Mouse (Mus musculus): Measurements from ENCODE around the gene Onecut1. TPM values are rescaled to one million over a fixed set of nuclear protein-coding genes. Genes with fewer than 3 reads are reported as not detected.

Onecut1 gene
- polyA plus RNA-seq, 1 experiment from 2014 or later = 9.1 TPM

DNA sequence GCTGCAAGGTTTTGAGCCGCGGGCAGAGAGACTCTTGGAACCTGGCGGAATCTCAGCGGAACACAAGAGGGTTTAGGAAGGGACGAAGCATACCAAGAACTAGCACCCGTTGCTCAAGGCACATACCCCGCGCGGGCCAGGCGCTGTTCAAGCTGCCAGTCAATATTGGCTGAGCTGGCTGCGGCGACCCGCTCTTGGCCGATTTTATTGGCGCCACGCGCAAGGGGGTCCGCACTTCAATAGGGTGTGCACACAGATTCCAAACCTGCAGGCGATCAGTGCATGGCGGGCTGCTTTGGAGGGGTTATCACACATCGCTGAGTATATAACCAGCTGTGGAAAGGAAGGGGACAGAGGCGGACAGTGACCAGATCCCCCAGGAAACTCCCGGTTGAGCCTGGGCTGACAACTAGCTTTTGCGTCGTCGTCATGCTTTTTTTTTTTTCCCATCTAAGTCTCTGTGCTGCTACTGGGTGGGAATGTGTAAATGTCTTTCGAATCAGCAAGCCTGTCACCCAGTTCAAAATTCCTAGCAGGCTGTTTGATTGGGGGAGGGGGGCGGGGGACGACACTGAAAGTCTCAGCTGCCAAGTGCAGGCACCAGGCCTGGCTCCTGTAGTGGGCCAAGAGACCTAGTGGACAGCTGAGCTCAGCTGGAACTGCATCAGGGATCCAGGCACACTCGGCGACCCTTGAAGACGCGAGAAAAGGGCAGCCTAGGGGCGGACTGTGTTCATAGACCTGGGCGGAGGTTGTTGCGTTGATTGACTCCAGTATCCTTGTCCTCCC lies 2.1 kb downstream of the Onecut1 start:
- Histone ChIP-seq H3K4me2 (ENCODE audit: low read depth, low read length) (peak overlapping the region; percentile 66), H3K36me3 (replicated peaks; ENCODE audit: insufficient read depth, low read length) (no peaks in the 10 kb centered on the region; the same call in 1 of the 2 replicates), H3K9me3 (ENCODE audit: low read length) (no peaks in the 10 kb centered on the region), H3K4me1 (ENCODE audit: insufficient read depth) (0 out of 2 replicates have a peak, but pooled peaks cover 4% of the 10 kb centered on the region), H3K27me3 (ENCODE audit: insufficient read depth, low read length) (peaks cover 87% of the 10 kb centered on the region), H3K27ac (ENCODE audit: low read depth) (peak overlapping the region; percentile 76), H3K9ac (replicated peaks) (peak overlapping the region; percentile 74), H3K4me3 (ENCODE audit: low read depth, low read length) (peak overlapping the region; percentile 60)
- ATAC-seq (0 out of 2 replicates have a peak, but pooled peaks have one; percentile 3), DNase-seq (peak; percentile 31)
- TF ChIP-seq EP300 (IDR thresholded peaks at IDR 0.05; ENCODE audit: low read depth) (no peak), CTCF (IDR thresholded peaks at IDR 0.05; ENCODE audit: low read depth) (no peak)
- 3% methylated on average over 36 of the region's 36 CpGs for WGBS (ENCODE audit: insufficient replicate concordance)

DNA sequence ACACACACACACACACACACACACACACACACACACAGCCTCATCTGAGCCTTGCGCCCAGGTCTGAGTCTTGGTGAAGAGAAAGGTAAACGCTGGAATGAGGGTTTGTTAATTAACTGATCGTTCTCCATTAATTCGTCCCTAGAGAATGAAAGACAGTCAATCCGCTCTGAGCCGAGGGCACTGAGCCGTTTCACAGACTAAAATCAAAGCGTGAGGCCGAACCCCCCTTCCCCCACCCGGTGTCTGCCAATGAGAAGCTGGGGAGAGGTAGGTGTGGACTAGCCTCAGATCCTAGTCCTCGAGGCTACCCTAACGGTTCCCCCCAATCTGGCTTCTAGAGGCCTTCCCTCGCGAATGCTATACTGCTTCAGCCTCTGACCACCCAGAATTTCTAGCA lies 2.8 kb downstream of the Onecut1 start:
- TF ChIP-seq CTCF (IDR thresholded peaks at IDR 0.05; ENCODE audit: low read depth) (no peak), EP300 (IDR thresholded peaks at IDR 0.05; ENCODE audit: low read depth) (no peak)
- 0 out of 2 replicates have a peak, but pooled peaks cover 4% of the 10 kb centered on the region for H3K4me1 ChIP-seq (ENCODE audit: insufficient read depth)
- no peaks in the 10 kb centered on the region for H3K9me3 ChIP-seq (ENCODE audit: low read length)
- WGBS (ENCODE audit: insufficient replicate concordance) = 9% methylated on average over 14 of the region's 14 CpGs
- peak overlapping the region; percentile 66 for H3K4me2 ChIP-seq (ENCODE audit: low read depth, low read length)
- ATAC-seq (peak; percentile 15; the same call in 1 of the 2 replicates), DNase-seq (peak; percentile 59)
- no peaks in the 10 kb centered on the region for H3K36me3 ChIP-seq (replicated peaks; ENCODE audit: insufficient read depth, low read length)
- peak overlapping the region; percentile 74 for H3K9ac ChIP-seq (replicated peaks)
- peak overlapping the region; percentile 60 for H3K4me3 ChIP-seq (ENCODE audit: low read depth, low read length)
- H3K27ac ChIP-seq (ENCODE audit: low read depth) = peak overlapping the region; percentile 76
- peaks cover 82% of the 10 kb centered on the region for H3K27me3 ChIP-seq (ENCODE audit: insufficient read depth, low read length)

DNA sequence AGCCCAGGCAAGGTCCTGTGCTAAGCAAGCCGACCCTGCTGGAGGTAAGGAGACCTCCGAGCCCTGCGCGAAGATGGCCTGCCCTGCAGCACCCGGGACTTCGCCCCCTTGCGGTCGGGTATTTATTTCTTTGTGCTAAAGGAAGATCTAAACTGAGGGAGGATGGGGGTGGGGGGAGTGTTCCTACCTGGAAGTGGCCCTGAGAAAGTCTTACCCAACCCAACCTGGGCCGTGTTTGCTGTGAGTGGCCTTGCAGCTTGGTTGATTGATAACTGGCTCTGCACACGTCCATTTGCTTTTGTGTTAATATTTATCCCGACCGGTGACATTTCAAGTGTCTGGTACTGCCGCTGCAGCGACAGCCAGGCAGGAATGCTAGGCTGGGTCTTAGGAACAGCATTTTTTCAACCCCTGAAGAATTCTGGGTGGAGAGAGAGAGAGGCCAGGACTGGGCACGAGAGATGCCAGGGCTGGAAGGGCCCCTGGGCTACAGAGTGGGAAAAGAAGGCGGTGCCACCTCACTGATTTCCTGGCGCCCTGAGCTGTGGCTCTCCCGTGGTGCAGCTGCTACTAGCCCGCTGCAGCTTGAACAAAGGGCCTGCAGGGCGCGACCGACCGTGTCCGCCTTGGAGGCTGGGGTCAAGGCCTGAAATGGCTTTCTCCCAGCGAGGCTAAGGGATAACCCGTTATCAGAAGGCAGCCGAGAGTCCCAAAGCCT lies 5.0 kb downstream of the Onecut1 start:
- ATAC-seq (peak; percentile 73), DNase-seq (peak; percentile 72)
- peak; percentile 45 for TF ChIP-seq CTCF (IDR thresholded peaks at IDR 0.05; ENCODE audit: low read depth)
- TF ChIP-seq EP300 (IDR thresholded peaks at IDR 0.05; ENCODE audit: low read depth) = no peak
- H3K4me2 ChIP-seq (ENCODE audit: low read depth, low read length) = peak overlapping the region; percentile 66
- H3K4me1 ChIP-seq (ENCODE audit: insufficient read depth) = peaks cover 9% of the 10 kb centered on the region; the same call in 1 of the 2 replicates
- peak overlapping the region; percentile 85 for H3K27ac ChIP-seq (ENCODE audit: low read depth)
- H3K9me3 ChIP-seq (ENCODE audit: low read length) = no peaks in the 10 kb centered on the region
- no peaks in the 10 kb centered on the region for H3K36me3 ChIP-seq (replicated peaks; ENCODE audit: insufficient read depth, low read length)
- 8% methylated on average over 27 of the region's 27 CpGs for WGBS (ENCODE audit: insufficient replicate concordance)
- peak overlapping the region; percentile 33 for H3K9ac ChIP-seq (replicated peaks)
- peak overlapping the region; percentile 60 for H3K4me3 ChIP-seq (ENCODE audit: low read depth, low read length)
- H3K27me3 ChIP-seq (ENCODE audit: insufficient read depth, low read length) = peaks cover 63% of the 10 kb centered on the region

DNA sequence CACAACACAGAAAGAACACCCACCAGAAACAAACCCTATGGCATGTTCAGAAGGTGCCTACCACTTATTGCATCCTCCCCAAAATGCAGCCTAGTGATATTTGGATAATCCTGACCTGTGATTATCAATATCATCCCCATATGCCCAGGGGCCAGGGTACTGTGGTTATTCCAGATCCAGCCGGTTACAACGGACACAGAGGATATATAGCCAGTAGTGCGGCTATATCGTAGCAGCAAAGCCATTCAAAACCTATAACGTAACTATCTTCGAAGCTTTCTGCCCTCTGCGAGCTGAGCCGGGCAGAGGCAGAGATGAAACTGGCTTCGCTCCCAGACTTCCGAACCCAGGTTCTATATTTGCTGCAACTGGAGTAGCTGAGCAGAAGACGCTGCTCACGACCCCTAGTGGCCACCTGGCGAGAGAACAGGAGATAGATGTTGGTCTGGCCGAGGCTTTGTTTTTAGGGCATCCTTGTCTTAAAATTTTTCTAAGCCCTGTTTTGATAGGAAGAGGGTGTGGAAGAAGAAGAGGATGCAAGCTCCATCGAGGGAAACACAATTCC lies 6.0 kb downstream of the Onecut1 start:
- Histone ChIP-seq H3K27ac (ENCODE audit: low read depth) (peak overlapping the region; percentile 85), H3K4me2 (ENCODE audit: low read depth, low read length) (peak overlapping the region; percentile 66), H3K36me3 (replicated peaks; ENCODE audit: insufficient read depth, low read length) (no peaks in the 10 kb centered on the region), H3K4me3 (ENCODE audit: low read depth, low read length) (peak overlapping the region; percentile 29), H3K9me3 (ENCODE audit: low read length) (no peaks in the 10 kb centered on the region), H3K9ac (replicated peaks) (peak overlapping the region; percentile 33), H3K27me3 (ENCODE audit: insufficient read depth, low read length) (peaks cover 53% of the 10 kb centered on the region), H3K4me1 (ENCODE audit: insufficient read depth) (peaks cover 9% of the 10 kb centered on the region; the same call in 1 of the 2 replicates)
- WGBS (ENCODE audit: insufficient replicate concordance) = 6% methylated on average over 15 of the region's 15 CpGs
- ATAC-seq = no peak
- TF ChIP-seq EP300 (IDR thresholded peaks at IDR 0.05; ENCODE audit: low read depth) (no peak), CTCF (IDR thresholded peaks at IDR 0.05; ENCODE audit: low read depth) (peak; percentile 70)
- DNase-seq = peak; percentile 68

DNA sequence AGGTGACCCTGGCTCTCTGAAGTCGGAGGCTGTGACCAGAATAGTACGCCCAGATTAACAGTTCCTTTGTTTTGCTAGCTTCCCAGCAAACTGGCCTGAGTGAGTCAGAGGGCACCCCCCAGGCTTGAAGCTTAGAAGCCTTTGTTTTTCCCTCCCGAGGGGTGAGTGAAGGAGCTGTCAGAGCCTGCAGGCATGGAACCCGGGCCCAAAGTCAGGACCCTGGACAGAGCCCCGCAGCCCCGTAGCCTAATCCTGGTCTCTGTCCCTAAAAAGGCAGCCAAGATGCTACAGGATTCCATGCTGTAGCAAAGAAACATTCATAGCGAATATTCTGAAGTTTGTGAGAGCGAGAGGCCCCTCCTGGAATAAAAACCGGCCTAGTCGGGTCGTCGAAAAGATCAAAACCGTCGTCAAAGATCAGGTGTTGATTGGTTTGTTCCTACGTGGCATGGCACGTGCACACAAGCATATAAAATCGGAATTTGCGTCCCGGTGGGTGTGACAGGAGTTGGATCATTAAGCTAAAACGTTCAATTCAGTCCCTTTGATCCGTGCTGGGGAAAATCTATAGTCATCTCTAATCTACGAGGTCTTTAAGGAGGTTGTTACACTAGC lies 6.7 kb downstream of the Onecut1 start:
- Histone ChIP-seq H3K4me2 (ENCODE audit: low read depth, low read length) (peak overlapping the region; percentile 66), H3K9me3 (ENCODE audit: low read length) (no peaks in the 10 kb centered on the region), H3K27me3 (ENCODE audit: insufficient read depth, low read length) (peaks cover 46% of the 10 kb centered on the region), H3K27ac (ENCODE audit: low read depth) (peak overlapping the region; percentile 85), H3K4me3 (ENCODE audit: low read depth, low read length) (no peak overlapping the region), H3K4me1 (ENCODE audit: insufficient read depth) (peaks cover 9% of the 10 kb centered on the region; the same call in 1 of the 2 replicates), H3K36me3 (replicated peaks; ENCODE audit: insufficient read depth, low read length) (no peaks in the 10 kb centered on the region), H3K9ac (replicated peaks) (no peak overlapping the region; the same call in 1 of the 2 replicates)
- ATAC-seq = no peak
- TF ChIP-seq EP300 (IDR thresholded peaks at IDR 0.05; ENCODE audit: low read depth) (no peak), CTCF (IDR thresholded peaks at IDR 0.05; ENCODE audit: low read depth) (no peak)
- peak; percentile 42 for DNase-seq
- 10% methylated on average over 22 of the region's 22 CpGs for WGBS (ENCODE audit: insufficient replicate concordance)
